Mouse (Mus musculus) intestine, embryonic 15.5 days (tissue): ENCODE data around the gene Il27. TPM values are rescaled to one million over a fixed set of nuclear protein-coding genes. Genes with fewer than 3 reads are reported as not detected.
A peak's percentile ranks its signal among the peaks of the same experiment; 100 is the strongest.

Source experiments
- ATAC-seq: fragments of 200-750 bp; cut with Nextera tagmentation; 2 replicates; pipeline ENCODE4 v1.8.0; 2017; ENCODE audit warnings: moderate TSS enrichment, moderate library complexity
- H3K27ac ChIP-seq: fragments of 300-500 bp; sonication (generic); 2 replicates; pipeline ENCODE4 v1.5.1; 2015; ENCODE audit warnings: mild to moderate bottlenecking, inconsistent platforms
- H3K27me3 ChIP-seq: fragments of 300-500 bp; sonication (generic); replicated peaks from 2 replicates; pipeline ENCODE4 v1.6.1; 2015; ENCODE audit warnings: inconsistent platforms
- H3K36me3 ChIP-seq: fragments of 300-500 bp; sonication (generic); 2 replicates; pipeline ENCODE4 v1.6.1; 2015; ENCODE audit warnings: inconsistent platforms
- H3K4me1 ChIP-seq: fragments of 300-500 bp; sonication (generic); replicated peaks from 2 replicates; pipeline ENCODE4 v1.6.1; 2015; ENCODE audit warnings: inconsistent platforms
- H3K4me2 ChIP-seq: fragments of 300-500 bp; sonication (generic); replicated peaks from 2 replicates; pipeline ENCODE4 v1.6.1; 2015; ENCODE audit warnings: mild to moderate bottlenecking, inconsistent platforms
- H3K4me3 ChIP-seq: fragments of 300-500 bp; sonication (generic); replicated peaks from 2 replicates; pipeline ENCODE4 v1.5.1; 2015; ENCODE audit warnings: inconsistent platforms
- H3K9ac ChIP-seq: fragments of 300-500 bp; sonication (generic); 2 replicates; pipeline ENCODE4 v1.6.1; 2015; ENCODE audit warnings: inconsistent platforms
- H3K9me3 ChIP-seq: fragments of 300-500 bp; sonication (generic); 2 replicates; pipeline ENCODE4 v1.6.1; 2016; ENCODE audit warnings: inconsistent platforms
- WGBS: fragments of 180-500 bp; shearing (Covaris S2); methylation state at CpG from one replicate; pipeline ENCODE4 v1.1.7; 2015; 5-methylcytosine and 5-hydroxymethylcytosine counted together
- polyA plus RNA-seq: library from polyadenylated mRNA; unstranded; fragments of >200 nt; fragmentation: Nextera tagmentation; extraction: Ambion mirVana; gene quantifications from 2 replicates; pipeline ENCODE4 v1.2.1, GENCODE M21; 2015

The Il27 gene
- polyA plus RNA-seq, 1 experiment from 2014 or later = not detected

- Histone ChIP-seq H3K27ac (no peak overlapping the region), H3K4me1 (no peaks in the 10 kb centered on the region), H3K9ac (no peak overlapping the region), H3K27me3 (no peaks in the 10 kb centered on the region), H3K4me2 (no peak overlapping the region), H3K4me3 (no peak overlapping the region), H3K36me3 (no peaks in the 10 kb centered on the region), H3K9me3 (no peaks in the 10 kb centered on the region)
- ATAC-seq = no peak
- 68% methylated on average over 6 of the region's 6 CpGs for WGBS
These were observed 4.2 kb upstream of the Il27 start for GRCm38 (mm10) chr7:126598919-126599318.

GRCm38 (mm10) chr7:126596414-126596813, 1.7 kb upstream of the Il27 start:
- no peaks in the 10 kb centered on the region for H3K27me3 ChIP-seq
- no peak overlapping the region for H3K4me3 ChIP-seq
- 40% methylated on average over 6 of the region's 6 CpGs for WGBS
- no peaks in the 10 kb centered on the region for H3K36me3 ChIP-seq
- H3K4me1 ChIP-seq = no peaks in the 10 kb centered on the region
- H3K9me3 ChIP-seq = no peaks in the 10 kb centered on the region
- ATAC-seq = no peak
- no peak overlapping the region for H3K4me2 ChIP-seq
- no peak overlapping the region for H3K9ac ChIP-seq
- H3K27ac ChIP-seq = no peak overlapping the region

GRCm38 (mm10) chr7:126595890-126596289, 1.1 kb upstream of the Il27 start:
- H3K9me3 ChIP-seq = no peaks in the 10 kb centered on the region
- H3K4me1 ChIP-seq = no peaks in the 10 kb centered on the region
- no peak overlapping the region for H3K9ac ChIP-seq
- no peaks in the 10 kb centered on the region for H3K36me3 ChIP-seq
- WGBS = 83% methylated on average over 5 of the region's 5 CpGs
- H3K4me3 ChIP-seq = no peak overlapping the region
- no peak overlapping the region for H3K4me2 ChIP-seq
- no peak for ATAC-seq
- no peak overlapping the region for H3K27ac ChIP-seq
- H3K27me3 ChIP-seq = no peaks in the 10 kb centered on the region

GRCm38 (mm10) chr7:126587779-126588178, 7.0 kb downstream of the Il27 start:
- Histone ChIP-seq H3K9me3 (no peaks in the 10 kb centered on the region), H3K27ac (no peak overlapping the region), H3K27me3 (0 out of 2 replicates have a peak, but pooled peaks cover 4% of the 10 kb centered on the region), H3K4me3 (no peak overlapping the region), H3K36me3 (no peaks in the 10 kb centered on the region), H3K4me1 (peaks cover 4% of the 10 kb centered on the region; the same call in 1 of the 2 replicates), H3K9ac (no peak overlapping the region), H3K4me2 (peak overlapping the region; percentile 42)
- ATAC-seq = peak; percentile 35; the same call in 1 of the 2 replicates
- 13% methylated on average over 16 of the region's 16 CpGs for WGBS

- Histone ChIP-seq H3K36me3 (no peaks in the 10 kb centered on the region), H3K27me3 (0 out of 2 replicates have a peak, but pooled peaks cover 4% of the 10 kb centered on the region), H3K4me1 (peaks cover 4% of the 10 kb centered on the region; the same call in 1 of the 2 replicates), H3K4me2 (no peak overlapping the region), H3K4me3 (no peak overlapping the region), H3K9me3 (no peaks in the 10 kb centered on the region), H3K27ac (no peak overlapping the region), H3K9ac (no peak overlapping the region)
- WGBS = 41% methylated on average over 8 of the region's 8 CpGs
- ATAC-seq = no peak
These were observed 7.9 kb downstream of the Il27 start for GRCm38 (mm10) chr7:126586839-126587238.

- no peak for ATAC-seq
- H3K36me3 ChIP-seq = no peaks in the 10 kb centered on the region
- 70% methylated on average over 6 of the region's 6 CpGs for WGBS
- H3K4me3 ChIP-seq = no peak within 1 kb of the TSS
- H3K27ac ChIP-seq = no peak within 1 kb of the TSS
- no peak within 1 kb of the TSS; the same call in 1 of the 2 replicates for H3K9ac ChIP-seq
- 0 out of 2 replicates have a peak, but pooled peaks cover 4% of the 10 kb centered on the region for H3K27me3 ChIP-seq
- no peaks in the 10 kb centered on the region for H3K9me3 ChIP-seq
- H3K4me1 ChIP-seq = peaks cover 4% of the 10 kb centered on the region; the same call in 1 of the 2 replicates
- no peak within 1 kb of the TSS for H3K4me2 ChIP-seq
These were observed 9.0 kb downstream of the Il27 start, which contains the start of gene Cln3 for GRCm38 (mm10) chr7:126585717-126586116. Cln3 (minus strand) TSS chr7:126585817.

GRCm38 (mm10) chr7:126584506-126584977, 10.2 kb downstream of the Il27 start, which contains the start of gene Apobr:
Apobr (plus strand) TSS chr7:126584942.
- Histone ChIP-seq H3K4me1 (peaks cover 4% of the 10 kb centered on the region; the same call in 1 of the 2 replicates), H3K9ac (no peak within 1 kb of the TSS; the same call in 1 of the 2 replicates), H3K27ac (no peak within 1 kb of the TSS), H3K36me3 (no peaks in the 10 kb centered on the region), H3K4me2 (peak within 1 kb of the TSS; percentile 80), H3K4me3 (no peak within 1 kb of the TSS; the same call in 1 of the 2 replicates), H3K9me3 (no peaks in the 10 kb centered on the region), H3K27me3 (0 out of 2 replicates have a peak, but pooled peaks cover 4% of the 10 kb centered on the region)
- ATAC-seq = no peak
- 71% methylated on average over 8 of the region's 8 CpGs for WGBS

- peak overlapping the region; percentile 43; the same call in 1 of the 2 replicates for H3K9ac ChIP-seq
- peak overlapping the region; percentile 80 for H3K4me2 ChIP-seq
- H3K36me3 ChIP-seq = no peaks in the 10 kb centered on the region
- peaks cover 4% of the 10 kb centered on the region; the same call in 1 of the 2 replicates for H3K4me1 ChIP-seq
- WGBS = 47% methylated on average over 6 of the region's 6 CpGs
- no peaks in the 10 kb centered on the region for H3K9me3 ChIP-seq
- H3K27ac ChIP-seq = 0 out of 2 replicates have a peak overlapping the region, but pooled peaks have one; percentile 74
- 0 out of 2 replicates have a peak, but pooled peaks cover 4% of the 10 kb centered on the region for H3K27me3 ChIP-seq
- peak overlapping the region; percentile 53 for H3K4me3 ChIP-seq
- ATAC-seq = no peak
These were observed 11.0 kb downstream of the Il27 start for GRCm38 (mm10) chr7:126583761-126584160.

GRCm38 (mm10) chr7:126583251-126583709, 11.5 kb downstream of the Il27 start:
- Histone ChIP-seq H3K27me3 (0 out of 2 replicates have a peak, but pooled peaks cover 4% of the 10 kb centered on the region), H3K4me2 (peak overlapping the region; percentile 80), H3K9me3 (no peaks in the 10 kb centered on the region), H3K27ac (peak overlapping the region; percentile 74), H3K36me3 (no peaks in the 10 kb centered on the region), H3K4me1 (peaks cover 4% of the 10 kb centered on the region; the same call in 1 of the 2 replicates), H3K9ac (peak overlapping the region; percentile 43), H3K4me3 (peak overlapping the region; percentile 53)
- WGBS = under 1% methylated on average over 22 of the region's 22 CpGs
- ATAC-seq = peak; percentile 90

- Histone ChIP-seq H3K9ac (peak overlapping the region; percentile 43), H3K4me3 (peak overlapping the region; percentile 53), H3K27me3 (0 out of 2 replicates have a peak, but pooled peaks cover under 1% of the 10 kb centered on the region), H3K9me3 (no peaks in the 10 kb centered on the region), H3K36me3 (no peaks in the 10 kb centered on the region), H3K4me1 (peaks cover 2% of the 10 kb centered on the region; the same call in 1 of the 2 replicates), H3K4me2 (peak overlapping the region; percentile 80), H3K27ac (peak overlapping the region; percentile 74; the same call in 1 of the 2 replicates)
- 3% methylated on average over 20 of the region's 20 CpGs for WGBS
- ATAC-seq = peak; percentile 62
These were observed 12.0 kb downstream of the Il27 start for GRCm38 (mm10) chr7:126582759-126583158.

- no peaks in the 10 kb centered on the region for H3K27me3 ChIP-seq
- no peaks in the 10 kb centered on the region; the same call in 1 of the 2 replicates for H3K4me1 ChIP-seq
- no peak overlapping the region for H3K27ac ChIP-seq
- no peak overlapping the region for H3K4me3 ChIP-seq
- ATAC-seq = no peak
- 83% methylated on average over 6 of the region's 6 CpGs for WGBS
- H3K9ac ChIP-seq = no peak overlapping the region
- peak overlapping the region; percentile 80; the same call in 1 of the 2 replicates for H3K4me2 ChIP-seq
- no peaks in the 10 kb centered on the region for H3K36me3 ChIP-seq
- H3K9me3 ChIP-seq = no peaks in the 10 kb centered on the region
These were observed 13.1 kb downstream of the Il27 start for GRCm38 (mm10) chr7:126581661-126582060.

GRCm38 (mm10) chr7:126579172-126579571, 15.6 kb downstream of the Il27 start:
- Histone ChIP-seq H3K4me2 (no peak overlapping the region), H3K4me1 (no peaks in the 10 kb centered on the region; the same call in 1 of the 2 replicates)
- WGBS = 49% methylated on average over 8 of the region's 8 CpGs

More at GRCm38 (mm10) chr7:126579172-126579571, 15.6 kb downstream of the Il27 start:
- H3K27ac ChIP-seq = no peak overlapping the region
- no peak overlapping the region for H3K4me3 ChIP-seq
- H3K9ac ChIP-seq = no peak overlapping the region
- H3K9me3 ChIP-seq = no peaks in the 10 kb centered on the region
- no peak for ATAC-seq
- no peaks in the 10 kb centered on the region for H3K27me3 ChIP-seq
- H3K36me3 ChIP-seq = no peaks in the 10 kb centered on the region
